Mouse (Mus musculus): ENCODE results near the gene Btbd18.
A peak's percentile ranks its signal among the peaks of the same experiment; 100 is the strongest.

The Btbd18 gene

DNA sequence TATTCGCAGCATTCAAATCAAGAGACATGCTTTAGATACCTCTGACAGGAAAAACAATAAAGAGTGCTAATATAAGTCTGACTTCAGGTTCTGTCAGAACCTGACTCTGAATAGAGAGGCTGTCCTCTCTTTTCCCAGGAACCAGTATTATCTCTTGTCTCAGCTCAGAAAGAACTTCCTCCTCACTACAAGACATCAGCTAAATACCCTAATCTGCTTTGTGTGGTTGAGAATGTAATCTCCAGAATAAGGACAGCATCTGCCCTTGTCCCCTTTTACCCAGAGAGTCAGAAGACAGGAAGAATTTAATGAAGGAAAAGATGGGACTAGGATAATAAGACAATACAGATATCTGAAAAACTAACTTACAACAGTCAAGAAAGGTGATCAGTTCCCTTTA is 44.6 kb downstream of the Btbd18 start:
- no peak for DNase-seq (ENCODE audit: low spot score)

DNA sequence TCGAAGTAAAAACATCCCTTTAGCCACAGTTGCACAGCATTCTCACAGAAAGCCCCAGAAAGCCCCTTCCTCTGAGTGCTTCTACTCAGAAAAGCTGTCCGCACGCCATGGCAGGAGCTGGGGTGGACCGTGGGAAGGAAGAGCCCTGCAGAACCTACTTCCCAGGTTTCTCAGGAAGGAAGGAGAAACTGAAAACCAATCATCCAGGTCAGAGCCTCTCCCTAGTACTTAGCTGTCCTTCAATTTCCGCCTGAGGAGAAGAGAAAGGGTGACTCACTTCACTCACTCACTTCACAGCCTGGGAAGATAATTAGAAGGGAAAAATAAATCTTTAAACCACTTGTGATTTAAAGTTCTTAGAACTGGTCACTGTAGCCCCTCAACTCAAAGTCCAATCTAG is 45.5 kb downstream of the Btbd18 start:
- no peak for DNase-seq (ENCODE audit: low spot score)

DNA sequence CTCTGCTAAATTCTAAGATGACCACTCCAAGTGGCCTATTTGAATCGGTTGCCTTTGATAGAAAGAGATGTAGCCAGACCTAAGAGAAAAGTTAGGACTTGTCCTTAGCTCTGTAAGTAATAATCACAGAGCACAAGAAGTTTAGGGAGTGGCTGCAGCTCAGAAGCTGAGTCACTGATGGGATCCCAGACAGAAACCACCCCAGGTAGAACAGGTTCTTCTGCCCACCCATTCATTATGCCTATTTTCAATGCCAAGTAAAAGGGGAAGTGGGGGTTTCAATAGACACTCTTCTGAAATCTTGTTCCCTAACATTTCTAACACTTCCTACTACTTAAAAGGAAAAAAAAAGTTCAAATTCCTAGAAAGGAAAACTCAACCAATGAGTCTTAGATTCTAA is 46.4 kb downstream of the Btbd18 start:
- no peak for DNase-seq (ENCODE audit: low spot score)

DNA sequence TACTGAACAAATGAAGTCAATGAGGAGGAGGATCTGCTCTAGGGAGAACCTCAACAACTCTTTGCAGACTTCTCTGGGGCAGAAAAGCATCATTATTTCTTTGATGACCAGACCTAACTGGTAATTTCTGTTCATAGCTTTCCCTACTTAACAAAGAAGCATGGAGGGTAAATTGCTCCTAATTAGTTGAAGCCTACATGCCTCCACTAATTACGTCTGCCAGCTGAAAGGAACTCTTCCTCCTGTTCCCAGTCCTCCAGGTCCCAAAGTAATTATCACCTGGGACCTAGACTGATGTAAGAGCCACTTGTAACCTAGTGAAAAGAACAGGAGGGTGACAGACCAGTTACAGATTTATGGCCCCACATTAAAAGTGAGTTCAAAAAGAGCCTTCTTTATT is 48.6 kb downstream of the Btbd18 start:
- DNase-seq (ENCODE audit: low spot score) = no peak

DNA sequence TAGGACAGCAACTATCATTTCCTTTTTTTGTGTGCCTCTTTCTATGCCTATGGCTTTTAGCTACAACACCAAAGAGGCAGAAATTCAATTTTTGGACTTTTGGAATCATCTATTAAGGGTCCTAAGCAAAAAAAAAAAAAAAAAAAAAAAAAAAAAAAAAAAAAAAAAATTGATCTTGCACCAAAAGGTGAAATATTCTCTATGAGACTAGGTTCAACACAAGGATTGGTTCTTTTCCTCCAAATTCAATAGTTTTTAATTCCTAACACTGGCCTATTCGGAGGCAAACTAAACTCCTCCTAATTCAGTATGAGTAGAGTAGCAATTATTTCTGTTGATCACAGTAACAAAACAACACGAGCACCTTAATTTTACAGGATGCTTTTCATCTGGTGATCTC is 53.0 kb downstream of the Btbd18 start:
- no peak for DNase-seq (ENCODE audit: low spot score)

DNA sequence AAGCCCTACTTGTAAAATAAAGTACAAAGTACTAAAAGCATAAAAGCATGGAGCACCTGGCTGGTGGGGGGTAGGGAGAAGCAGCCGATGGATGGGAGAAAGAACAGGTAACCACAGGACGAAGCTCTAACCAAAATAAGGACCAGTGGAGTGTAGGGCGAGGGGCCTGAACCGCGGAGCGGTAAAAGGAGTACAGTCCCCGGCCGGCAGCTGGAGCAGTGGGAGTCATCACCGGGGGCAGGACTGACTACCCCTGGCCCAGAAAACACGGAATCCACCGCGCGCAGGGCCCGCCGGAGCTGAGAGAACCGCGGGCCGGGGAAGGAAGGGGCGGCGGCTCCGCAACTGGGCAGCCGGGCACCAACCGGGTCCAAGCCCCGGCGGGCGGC is 55.5 kb downstream of the Btbd18 start:
- DNase-seq (ENCODE audit: low spot score) = no peak

DNA sequence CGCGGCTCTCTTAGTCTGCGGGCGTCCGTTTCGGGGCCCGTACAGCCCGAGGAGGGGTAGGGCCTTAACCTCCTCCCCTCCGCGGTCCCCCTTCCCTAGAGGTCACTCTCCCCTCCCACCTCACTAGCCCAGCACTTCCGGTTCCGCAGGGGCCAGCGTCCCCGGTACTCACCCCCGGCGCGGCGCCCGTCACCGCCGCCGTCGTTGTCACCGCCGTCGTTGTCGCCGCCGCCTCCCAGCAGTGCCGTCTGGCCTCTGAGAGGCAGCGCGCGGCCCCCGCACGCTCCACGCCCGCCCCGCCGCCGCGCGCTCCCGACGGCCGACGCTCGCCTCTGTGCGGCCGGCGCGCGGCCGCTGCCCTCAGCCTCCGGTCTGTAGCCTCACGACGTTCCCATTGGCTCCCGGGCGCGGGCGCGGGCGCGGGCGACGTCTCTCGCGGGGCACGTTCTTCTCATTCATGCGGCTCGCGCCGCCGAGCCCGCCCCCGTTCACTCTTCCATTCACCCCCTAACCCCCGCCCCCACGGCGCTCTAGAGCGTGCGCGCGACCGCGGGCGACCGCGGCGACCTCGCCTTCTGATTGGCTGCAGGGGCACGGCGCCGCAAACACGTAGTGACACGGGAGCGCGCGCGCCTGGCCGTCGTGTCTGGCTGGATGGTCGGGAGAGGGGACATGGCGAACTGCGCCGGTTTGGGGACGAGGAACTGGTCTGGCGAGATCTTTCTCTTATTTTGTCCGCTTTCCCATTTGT is 56.1 kb downstream of the Btbd18 start, which contains the start of gene Zdhhc5:
Gene Zdhhc5 (minus strand): TSS at position 370 of the 751 bp plus-strand sequence.
- DNase-seq (ENCODE audit: low spot score) = peak; percentile 98

DNA sequence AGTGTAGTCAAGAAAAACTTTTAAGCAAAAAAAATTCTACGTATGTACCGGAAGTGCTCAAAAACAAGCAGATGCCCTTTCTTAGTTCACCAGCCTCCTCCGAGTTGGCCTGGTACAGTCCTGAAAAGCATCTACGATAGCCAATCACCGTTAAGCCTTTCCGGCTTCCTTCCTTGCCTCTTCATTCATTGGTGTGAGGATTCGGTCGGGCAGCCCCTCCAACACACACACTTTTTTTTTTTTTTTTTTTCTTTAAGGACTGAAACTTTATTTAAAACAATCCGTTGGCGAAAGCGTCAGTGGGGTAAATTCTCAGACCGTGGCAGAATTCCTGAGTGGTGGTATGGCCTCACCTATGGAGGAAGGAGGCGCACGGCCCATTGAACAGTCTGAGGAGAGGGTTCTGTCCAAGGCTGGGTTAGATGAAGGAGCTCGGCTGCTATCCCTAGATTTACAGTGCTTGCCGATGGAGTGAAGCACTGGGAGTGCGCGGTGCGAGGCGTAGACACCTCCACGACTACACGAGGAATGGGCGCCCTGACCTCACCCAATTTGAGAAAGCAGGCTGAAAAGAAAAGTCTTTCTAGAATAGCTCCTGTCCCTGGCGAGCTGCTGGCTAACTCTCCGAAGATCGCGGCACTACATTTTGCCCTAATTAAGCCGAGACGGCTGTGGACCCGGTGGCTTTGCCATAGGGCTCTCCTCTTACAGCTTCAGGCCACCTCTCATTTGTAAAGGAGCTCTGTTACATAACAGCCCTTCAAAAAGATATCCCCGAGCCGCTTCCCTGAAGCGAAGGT is 56.9 kb downstream of the Btbd18 start:
- peak; percentile 96 for DNase-seq (ENCODE audit: low spot score)

DNA sequence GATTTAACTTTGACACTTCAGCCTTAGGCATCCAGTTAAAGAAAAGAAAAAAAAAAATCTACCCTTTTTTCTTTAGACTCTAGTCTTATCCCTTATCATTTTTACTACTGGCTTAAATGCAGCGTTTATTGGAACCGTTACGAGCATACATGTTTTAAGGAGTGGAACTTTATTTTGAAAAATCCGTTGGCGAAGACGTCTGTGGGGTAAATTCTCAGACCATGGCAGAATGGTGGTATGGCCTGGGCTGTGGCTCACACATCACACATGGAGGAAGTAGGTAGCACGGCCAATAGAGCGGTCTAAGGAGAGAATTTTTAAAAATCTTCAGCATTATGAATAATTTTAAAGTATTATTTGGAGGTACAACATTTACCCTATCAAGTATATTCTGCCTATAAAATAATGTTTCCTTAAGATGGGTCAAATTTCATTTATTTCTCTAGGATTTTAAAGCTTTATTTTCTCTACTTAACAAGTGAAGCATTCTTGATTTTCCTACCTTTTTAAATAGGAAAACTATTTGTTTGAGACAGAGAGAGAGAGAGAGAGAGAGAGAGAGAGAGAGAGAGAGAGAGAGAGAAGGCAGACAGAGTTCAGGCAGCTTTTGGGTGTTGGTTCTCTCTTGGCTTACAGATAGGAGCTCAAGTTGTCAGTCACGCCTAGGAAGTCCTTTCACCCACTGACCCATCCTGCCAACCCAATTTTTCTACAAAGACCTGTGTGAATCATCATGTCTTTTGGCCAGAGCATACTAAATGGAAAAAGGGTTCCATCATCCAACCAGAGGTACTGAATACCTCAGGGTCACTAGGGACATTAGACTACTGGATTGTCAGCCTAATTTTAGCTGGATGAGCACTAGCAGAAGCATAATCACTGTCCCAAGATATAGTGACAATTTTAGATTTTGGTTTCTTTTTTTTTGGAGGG is 57.8 kb downstream of the Btbd18 start:
- no peak for DNase-seq (ENCODE audit: low spot score)

DNA sequence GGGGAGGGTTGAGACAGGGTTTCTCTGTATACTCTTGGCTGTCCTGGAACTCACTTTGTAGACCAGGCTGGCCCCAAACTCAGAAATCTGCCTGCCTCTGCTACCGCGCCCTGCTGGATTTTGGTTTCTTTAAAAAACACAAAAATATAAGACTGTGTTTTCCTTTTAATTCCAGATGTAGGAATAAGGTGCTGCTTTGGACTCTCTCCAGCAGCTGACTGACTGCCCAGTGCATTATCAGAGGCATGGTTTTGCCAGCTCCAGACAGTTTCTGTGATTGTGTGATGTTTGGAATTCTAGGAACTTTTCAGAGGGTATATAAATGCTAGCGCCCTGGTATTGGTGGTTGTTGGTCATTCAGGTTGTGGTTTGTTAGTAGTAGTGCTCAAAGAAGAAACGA is 58.5 kb downstream of the Btbd18 start:
- no peak for DNase-seq (ENCODE audit: low spot score)
